Mouse (Mus musculus): Measurements from ENCODE around the gene Lin7a. TPM values are rescaled to one million over a fixed set of nuclear protein-coding genes. Genes with fewer than 3 reads are reported as not detected.

Lin7a gene
- polyA plus RNA-seq, 1 experiment, result 0.48 TPM

- TF ChIP-seq TCF3 (IDR thresholded peaks at IDR 0.05; ENCODE audit: insufficient read length, low read depth) (no peak), MYOG (IDR thresholded peaks at IDR 0.05; ENCODE audit: control insufficient read depth in 1 of 3, insufficient read depth in 1 of 3, insufficient read length in 2 of 3, low read depth in 2 of 3) (no peak), USF1 (IDR thresholded peaks at IDR 0.05; ENCODE audit: low read depth) (no peak), POLR2AphosphoS2 (IDR thresholded peaks at IDR 0.05; ENCODE audit: insufficient read length, low read depth) (no peak), CEBPB (IDR thresholded peaks at IDR 0.05; ENCODE audit: insufficient read depth, poor library complexity, severe bottlenecking) (no peak)
- no peaks in the 10 kb centered on the region for H3K27me3 ChIP-seq (ENCODE audit: control insufficient read depth, insufficient read depth, insufficient read length)
These were observed 29.2 kb downstream of the Lin7a start for GRCm38 (mm10) chr10:107300587-107301248.

DNA sequence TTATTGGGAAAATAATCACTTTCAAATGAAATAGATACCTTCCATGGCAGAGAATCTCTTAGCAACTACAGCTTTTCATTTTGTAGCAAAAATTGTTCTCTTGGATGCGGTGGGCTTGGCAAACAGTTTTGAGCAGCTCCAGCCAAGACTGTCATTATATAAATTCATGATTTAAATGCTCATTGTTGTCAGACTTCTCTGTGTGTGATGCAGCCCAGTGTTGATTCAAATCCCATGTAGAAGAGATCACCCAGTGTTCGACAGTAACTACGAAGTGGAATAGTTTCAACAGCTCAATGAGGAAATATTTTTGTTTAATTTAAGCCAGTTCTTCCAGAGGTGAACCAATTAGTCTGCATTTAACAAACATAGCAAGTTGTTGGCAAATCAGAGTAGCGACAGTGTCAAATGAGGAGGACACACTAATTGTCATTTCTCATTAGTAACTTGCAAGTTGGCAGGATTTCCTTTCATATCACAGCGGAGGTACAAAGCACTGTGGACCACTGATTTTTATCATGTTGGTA lies 39.5 kb downstream of the Lin7a start:
- no peak for TF ChIP-seq REST (IDR thresholded peaks at IDR 0.05; ENCODE audit: insufficient read depth, insufficient read length)
- no peak for TF ChIP-seq TCF12 (IDR thresholded peaks at IDR 0.05; ENCODE audit: insufficient read depth, poor library complexity, severe bottlenecking)
- no peak for TF ChIP-seq MYOD1 (IDR thresholded peaks at IDR 0.05; ENCODE audit: control insufficient read depth in 1 of 3, insufficient read length in 2 of 3, low read depth in 2 of 3)
- no peak for TF ChIP-seq TCF3 (IDR thresholded peaks at IDR 0.05; ENCODE audit: insufficient read length, low read depth)
- no peak for TF ChIP-seq USF1 (IDR thresholded peaks at IDR 0.05; ENCODE audit: low read depth)
- no peak for TF ChIP-seq POLR2A (IDR thresholded peaks at IDR 0.05; ENCODE audit: insufficient read length, low read depth)
- TF ChIP-seq CEBPB (IDR thresholded peaks at IDR 0.05; ENCODE audit: insufficient read depth, poor library complexity, severe bottlenecking), result no peak
- no peak for TF ChIP-seq POLR2AphosphoS2 (IDR thresholded peaks at IDR 0.05; ENCODE audit: insufficient read length, low read depth)
- no peak for TF ChIP-seq SRF (IDR thresholded peaks at IDR 0.05; ENCODE audit: control insufficient read depth, insufficient read length, low read depth)
- no peak for TF ChIP-seq MAX (IDR thresholded peaks at IDR 0.05; ENCODE audit: low read depth)
- no peak for TF ChIP-seq E2F4 (IDR thresholded peaks at IDR 0.05; ENCODE audit: insufficient read depth)
- Histone ChIP-seq H3K36me3 (ENCODE audit: control insufficient read depth, insufficient read depth) (no peaks in the 10 kb centered on the region), H3K4me2 (ENCODE audit: low read depth) (no peak overlapping the region), H3K27me3 (ENCODE audit: control insufficient read depth, insufficient read depth, insufficient read length) (no peaks in the 10 kb centered on the region), H3K4me3 (no peak overlapping the region), H3K79me2 (ENCODE audit: control insufficient read depth, insufficient read depth) (no peaks in the 10 kb centered on the region), H3ac (ENCODE audit: control insufficient read depth, insufficient read length) (no peak overlapping the region)

More at GRCm38 (mm10) chr10:107300587-107301248, 29.2 kb downstream of the Lin7a start:
- no peak overlapping the region for H3K4me2 ChIP-seq (ENCODE audit: low read depth)
- no peak overlapping the region for H3K4me3 ChIP-seq
- no peak overlapping the region for H3ac ChIP-seq (ENCODE audit: control insufficient read depth, insufficient read length)
- H3K36me3 ChIP-seq (ENCODE audit: control insufficient read depth, insufficient read depth), result no peaks in the 10 kb centered on the region
- no peaks in the 10 kb centered on the region for H3K79me2 ChIP-seq (ENCODE audit: control insufficient read depth, insufficient read depth)

DNA sequence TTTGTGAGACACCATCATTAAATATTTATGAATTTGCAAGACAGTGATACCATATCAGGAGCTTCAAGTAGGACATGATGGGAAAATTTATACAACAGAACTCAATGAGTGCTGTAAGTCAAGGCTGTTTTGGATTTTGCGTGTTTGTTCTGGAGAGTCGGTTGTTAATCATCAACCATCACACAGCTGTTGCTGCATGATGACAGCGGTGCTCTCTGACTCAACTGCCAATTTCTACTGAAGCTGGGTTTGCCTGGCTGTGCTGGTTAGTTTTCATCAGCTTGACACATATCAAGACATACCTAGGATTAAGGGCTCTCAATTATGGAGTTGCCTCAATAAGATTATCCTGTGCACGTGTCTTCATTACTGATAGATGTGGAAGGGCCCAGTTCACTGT lies 41.1 kb downstream of the Lin7a start:
- H3ac ChIP-seq (ENCODE audit: control insufficient read depth, insufficient read length), result no peak overlapping the region

DNA sequence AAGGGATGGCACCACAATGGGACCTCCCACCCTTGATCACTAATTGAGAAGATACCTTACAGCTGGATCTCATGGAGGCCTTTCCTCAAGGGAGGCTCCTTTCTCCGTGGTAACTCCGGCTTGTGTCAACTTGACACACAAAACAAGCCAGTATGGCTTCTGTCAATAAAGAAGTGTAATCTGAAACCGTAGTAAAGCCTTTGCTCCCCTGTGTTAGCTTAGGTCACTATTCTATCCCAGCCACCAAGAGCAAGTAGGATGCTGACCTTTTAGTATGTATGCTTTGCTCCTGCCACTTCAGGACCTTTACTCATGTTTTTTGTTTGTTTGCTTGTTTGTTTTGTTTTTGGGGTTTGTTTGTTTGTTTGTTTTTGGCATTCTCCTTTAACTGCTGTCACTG lies 41.9 kb downstream of the Lin7a start:
- no peak overlapping the region for H3K4me3 ChIP-seq
- TF ChIP-seq USF1 (IDR thresholded peaks at IDR 0.05; ENCODE audit: low read depth) (no peak), MAX (IDR thresholded peaks at IDR 0.05; ENCODE audit: low read depth) (no peak), MYOG (IDR thresholded peaks at IDR 0.05; ENCODE audit: control insufficient read depth in 1 of 3, insufficient read depth in 1 of 3, insufficient read length in 2 of 3, low read depth in 2 of 3) (no peak), MYOD1 (IDR thresholded peaks at IDR 0.05; ENCODE audit: control insufficient read depth in 1 of 3, insufficient read length in 2 of 3, low read depth in 2 of 3) (no peak), TCF3 (IDR thresholded peaks at IDR 0.05; ENCODE audit: insufficient read length, low read depth) (no peak), POLR2A (IDR thresholded peaks at IDR 0.05; ENCODE audit: insufficient read length, low read depth) (no peak)
- H3K4me2 ChIP-seq (ENCODE audit: low read depth), result no peak overlapping the region
- H3ac ChIP-seq (ENCODE audit: control insufficient read depth, insufficient read length), result no peak overlapping the region
- no peaks in the 10 kb centered on the region for H3K79me2 ChIP-seq (ENCODE audit: control insufficient read depth, insufficient read depth)
- H3K27me3 ChIP-seq (ENCODE audit: control insufficient read depth, insufficient read depth, insufficient read length), result no peaks in the 10 kb centered on the region
- H3K36me3 ChIP-seq (ENCODE audit: control insufficient read depth, insufficient read depth), result no peaks in the 10 kb centered on the region

More for the DNA sequence above, 41.1 kb downstream of the Lin7a start:
- Histone ChIP-seq H3K27me3 (ENCODE audit: control insufficient read depth, insufficient read depth, insufficient read length) (no peaks in the 10 kb centered on the region), H3K36me3 (ENCODE audit: control insufficient read depth, insufficient read depth) (no peaks in the 10 kb centered on the region), H3K4me3 (no peak overlapping the region), H3K79me2 (ENCODE audit: control insufficient read depth, insufficient read depth) (no peaks in the 10 kb centered on the region), H3K4me2 (ENCODE audit: low read depth) (no peak overlapping the region)
- TF ChIP-seq TCF3 (IDR thresholded peaks at IDR 0.05; ENCODE audit: insufficient read length, low read depth) (peak; percentile 10), REST (IDR thresholded peaks at IDR 0.05; ENCODE audit: insufficient read depth, insufficient read length) (no peak), MYOG (IDR thresholded peaks at IDR 0.05; ENCODE audit: control insufficient read depth in 1 of 3, insufficient read depth in 1 of 3, insufficient read length in 2 of 3, low read depth in 2 of 3) (peak in 1 of 3 experiments; percentile 5), POLR2A (IDR thresholded peaks at IDR 0.05; ENCODE audit: insufficient read length, low read depth) (no peak), MYOD1 (IDR thresholded peaks at IDR 0.05; ENCODE audit: control insufficient read depth in 1 of 3, insufficient read length in 2 of 3, low read depth in 2 of 3) (peak in 2 of 3 experiments; percentile 82 to 84), SRF (IDR thresholded peaks at IDR 0.05; ENCODE audit: control insufficient read depth, insufficient read length, low read depth) (no peak), E2F4 (IDR thresholded peaks at IDR 0.05; ENCODE audit: insufficient read depth) (no peak)

DNA sequence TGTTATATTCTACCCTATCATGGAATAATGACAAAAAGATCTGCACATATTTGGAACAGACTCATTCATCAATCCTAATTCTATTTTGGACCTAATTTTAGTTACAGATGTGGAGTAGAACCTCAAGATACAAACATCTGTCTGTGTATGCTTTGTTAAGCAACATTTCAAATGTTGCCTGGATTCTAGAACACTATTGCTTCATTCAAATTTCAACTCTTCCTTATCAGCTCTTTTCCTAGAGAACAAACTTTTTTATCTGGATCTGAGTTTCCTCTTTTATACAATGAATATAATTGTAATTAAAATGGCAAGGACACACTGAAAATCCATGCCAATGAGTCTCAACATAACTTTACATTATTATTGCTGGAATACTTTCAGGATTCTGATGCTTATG lies 43.8 kb downstream of the Lin7a start:
- Histone ChIP-seq H3K4me2 (ENCODE audit: low read depth) (no peak overlapping the region), H3K4me3 (no peak overlapping the region), H3K79me2 (ENCODE audit: control insufficient read depth, insufficient read depth) (no peaks in the 10 kb centered on the region), H3K27me3 (ENCODE audit: control insufficient read depth, insufficient read depth, insufficient read length) (no peaks in the 10 kb centered on the region), H3ac (ENCODE audit: control insufficient read depth, insufficient read length) (no peak overlapping the region), H3K36me3 (ENCODE audit: control insufficient read depth, insufficient read depth) (no peaks in the 10 kb centered on the region)
- TF ChIP-seq REST (IDR thresholded peaks at IDR 0.05; ENCODE audit: insufficient read depth, insufficient read length) (no peak), E2F4 (IDR thresholded peaks at IDR 0.05; ENCODE audit: insufficient read depth) (no peak), USF1 (IDR thresholded peaks at IDR 0.05; ENCODE audit: low read depth) (no peak), TCF12 (IDR thresholded peaks at IDR 0.05; ENCODE audit: insufficient read depth, poor library complexity, severe bottlenecking) (no peak), MYOD1 (IDR thresholded peaks at IDR 0.05; ENCODE audit: control insufficient read depth in 1 of 3, insufficient read length in 2 of 3, low read depth in 2 of 3) (no peak), MAX (IDR thresholded peaks at IDR 0.05; ENCODE audit: low read depth) (no peak), TCF3 (IDR thresholded peaks at IDR 0.05; ENCODE audit: insufficient read length, low read depth) (no peak), POLR2A (IDR thresholded peaks at IDR 0.05; ENCODE audit: insufficient read length, low read depth) (no peak), MYOG (IDR thresholded peaks at IDR 0.05; ENCODE audit: control insufficient read depth in 1 of 3, insufficient read depth in 1 of 3, insufficient read length in 2 of 3, low read depth in 2 of 3) (no peak), SRF (IDR thresholded peaks at IDR 0.05; ENCODE audit: control insufficient read depth, insufficient read length, low read depth) (no peak), CEBPB (IDR thresholded peaks at IDR 0.05; ENCODE audit: insufficient read depth, poor library complexity, severe bottlenecking) (no peak), POLR2AphosphoS2 (IDR thresholded peaks at IDR 0.05; ENCODE audit: insufficient read length, low read depth) (no peak)

All from myocyte (in vitro differentiated cells).